Mouse (Mus musculus): ENCODE results near the gene Myo19.
"Not testable (repeated sequence)": the region's sequence is repeated elsewhere in the genome, so short reads cannot be mapped to it uniquely, and the experiment has no call there.

Gene Myo19

DNA sequence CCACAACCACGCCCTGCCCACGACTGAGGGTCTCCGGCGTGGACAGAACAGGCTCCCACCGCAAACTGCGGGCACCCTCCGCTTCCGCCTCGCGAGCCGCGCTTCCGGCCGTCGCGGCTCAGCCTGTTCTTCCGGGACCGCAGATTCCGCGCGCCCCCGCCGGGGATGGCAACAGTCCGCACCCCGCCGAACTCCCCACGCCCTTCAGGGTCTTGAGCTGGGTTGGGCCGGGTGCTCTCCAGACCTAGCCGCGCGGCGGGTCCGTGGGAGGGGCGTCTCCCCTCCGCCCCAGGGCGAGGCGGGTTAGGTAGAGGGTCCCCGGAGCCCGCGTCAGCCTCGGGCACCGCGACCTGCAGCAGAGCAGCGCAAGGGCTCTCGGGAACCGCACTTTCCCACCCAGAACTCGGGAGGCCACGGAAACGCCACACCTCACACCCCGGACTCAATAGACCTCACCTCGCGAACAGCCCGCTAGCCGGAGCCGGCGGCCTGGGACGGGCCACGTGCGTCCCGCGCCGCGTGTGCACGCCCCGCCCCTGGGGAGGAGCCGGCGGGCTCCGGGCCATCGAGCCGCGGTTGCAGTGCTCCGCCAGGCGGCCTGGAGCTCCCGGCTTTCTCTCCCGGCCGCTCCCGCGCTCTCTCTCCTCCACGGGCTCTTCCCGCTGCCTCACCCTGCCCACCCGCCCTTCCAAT, at the start of gene Myo19, which contains the start of gene Pigw:
Gene Myo19, plus strand, starts transcription at position 377 of the 693 bp plus-strand sequence.
Gene Pigw, minus strand, starts transcription at position 514 of the 693 bp plus-strand sequence.
- peak; percentile 82 for DNase-seq

DNA sequence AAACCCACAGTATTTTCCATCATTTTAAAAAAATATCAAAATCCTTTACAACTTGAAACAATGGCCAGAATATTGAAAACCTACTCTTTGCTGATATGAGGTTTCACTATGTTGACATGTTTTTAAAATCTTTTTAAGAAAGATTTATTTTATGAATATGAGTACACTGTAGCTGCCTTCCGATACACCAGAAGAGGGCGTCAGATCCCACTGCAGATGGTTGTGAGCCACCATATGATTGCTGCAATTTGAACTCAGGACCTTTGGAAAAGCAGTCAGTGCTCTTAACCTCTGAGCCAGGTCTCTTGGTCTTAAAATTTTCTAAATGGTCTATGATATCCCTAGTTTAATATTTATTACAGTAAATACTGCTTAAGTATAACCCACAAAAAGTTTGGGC, 40.6 kb upstream of the Myo19 start:
- DNase-seq, result no peak

- DNase-seq, result no peak
Observed at GRCm38 (mm10) chr11:84846741-84847474, 33.0 kb upstream of the Myo19 start.

DNA sequence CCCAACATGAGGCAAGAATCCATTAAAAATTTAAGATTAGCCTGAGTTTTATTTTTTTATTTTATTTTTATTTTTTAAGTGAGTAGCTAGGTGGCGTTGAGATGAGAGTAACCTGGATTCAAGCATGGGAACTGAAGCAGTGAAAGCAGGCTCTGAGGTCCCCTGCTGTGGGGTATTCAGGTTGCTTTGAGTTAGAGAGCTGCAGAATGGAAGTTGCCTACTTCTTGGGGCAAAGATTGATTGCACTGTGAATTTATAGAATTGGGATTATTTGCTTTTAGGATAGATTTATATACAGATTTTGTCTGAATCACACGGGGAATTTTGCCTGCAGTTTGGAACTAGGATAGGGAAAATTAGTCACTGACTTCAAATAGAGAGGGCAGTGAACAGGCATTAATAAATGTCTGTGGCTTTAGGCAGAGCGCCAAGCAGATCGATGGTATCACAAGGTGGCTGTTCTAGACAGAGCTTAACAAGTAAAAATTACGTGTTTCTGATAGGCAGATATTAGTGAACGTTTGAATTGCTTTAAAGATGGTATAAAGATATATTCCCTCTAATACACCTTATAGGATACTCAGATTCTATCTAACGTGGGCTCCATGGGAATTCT, 32.4 kb upstream of the Myo19 start:
- no peak for DNase-seq

DNA sequence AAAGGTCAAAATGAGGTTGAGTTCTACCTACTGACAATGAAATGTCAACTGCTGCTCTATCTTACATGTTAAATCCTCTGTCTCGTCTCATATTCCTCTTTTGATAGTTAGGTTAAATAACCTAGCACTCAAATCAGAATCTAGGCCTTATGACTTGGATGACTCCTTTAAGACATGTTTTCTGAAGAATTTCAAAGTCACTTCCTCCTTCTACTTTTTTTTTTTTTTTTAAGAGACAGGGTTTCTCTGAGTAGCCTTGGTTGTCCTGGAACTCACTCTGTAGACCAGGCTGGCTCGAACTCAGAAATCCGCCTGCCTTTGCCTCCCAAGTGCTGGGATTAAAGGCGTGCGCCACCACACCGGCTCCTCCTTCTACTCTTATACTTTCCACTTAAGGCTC, 24.7 kb upstream of the Myo19 start:
- no peak for DNase-seq

DNA sequence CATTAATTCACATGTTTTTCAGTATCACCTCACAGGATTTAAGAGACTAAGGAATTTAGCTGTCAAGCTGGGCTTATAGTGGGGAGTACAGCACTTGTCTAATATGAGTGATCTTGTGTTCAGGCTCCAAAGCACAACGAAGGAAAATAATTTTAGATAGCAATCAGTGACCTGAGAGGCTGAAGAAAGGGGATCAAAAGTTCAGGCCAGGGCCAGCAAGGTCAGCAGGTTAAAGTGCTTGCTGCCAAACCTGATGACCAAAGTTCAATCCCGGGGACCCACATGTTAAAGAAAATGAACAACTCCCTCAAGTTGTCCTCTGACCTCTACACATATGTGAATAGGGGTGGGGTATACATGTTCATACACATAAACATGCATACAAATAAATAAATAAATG, 14.7 kb upstream of the Myo19 start:
- DNase-seq, result no peak

- no peak for DNase-seq
Observed at GRCm38 (mm10) chr11:84867586-84867985, 12.4 kb upstream of the Myo19 start.

DNA sequence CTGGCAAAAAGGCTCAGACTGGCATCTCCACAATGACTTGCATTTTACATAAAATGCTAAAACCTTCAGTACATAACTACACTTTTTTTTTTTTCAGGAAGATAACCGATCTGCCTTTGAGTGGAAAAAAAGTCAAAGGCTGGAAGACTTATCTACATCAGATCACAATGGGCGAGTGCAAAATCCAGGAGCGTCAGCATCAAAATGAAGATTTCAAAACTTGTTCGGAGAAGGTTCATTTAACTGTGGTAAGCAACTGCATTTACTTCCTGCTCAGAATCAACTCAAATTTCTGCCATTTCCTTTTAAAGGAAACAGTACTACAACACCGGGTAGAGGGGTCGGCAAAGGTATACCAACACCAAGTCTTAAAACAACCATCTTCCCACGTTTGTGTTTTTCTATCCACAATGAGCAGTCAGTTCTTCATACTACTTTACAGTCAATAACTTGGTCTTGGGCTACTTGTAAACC, 11.1 kb upstream of the Myo19 start:
- DNase-seq, result peak; percentile 17

GRCm38 (mm10) chr11:84869537-84870232, 10.3 kb upstream of the Myo19 start:
- DNase-seq, result peak; percentile 94

- peak; percentile 94 for DNase-seq
Observed at GRCm38 (mm10) chr11:84870337-84871043, 9.5 kb upstream of the Myo19 start, which contains the start of gene Ggnbp2. TSS of gene Ggnbp2 (minus strand) at chr11:84870817.

DNA sequence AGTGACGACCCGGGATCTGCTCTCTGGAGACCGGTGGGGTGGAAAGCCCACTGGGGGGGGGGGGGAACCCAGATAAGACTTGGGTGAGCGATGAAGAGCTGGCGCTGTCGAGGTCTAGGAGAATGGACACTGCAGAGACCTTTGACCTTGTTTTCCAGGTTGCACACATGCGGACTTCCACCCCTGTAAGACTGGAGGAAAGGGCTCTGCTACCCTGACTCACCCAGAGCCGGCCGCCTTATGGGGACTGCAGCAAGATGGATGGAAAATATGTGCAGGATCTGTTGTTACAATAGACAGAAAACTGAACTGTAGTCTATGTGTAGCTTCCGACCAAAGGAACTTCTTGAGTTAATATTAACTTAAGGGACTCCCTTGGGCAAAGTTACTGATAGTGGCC, 8.9 kb upstream of the Myo19 start:
- no peak for DNase-seq

- no peak for DNase-seq
Observed at GRCm38 (mm10) chr11:84871548-84872069, 8.3 kb upstream of the Myo19 start.

DNA sequence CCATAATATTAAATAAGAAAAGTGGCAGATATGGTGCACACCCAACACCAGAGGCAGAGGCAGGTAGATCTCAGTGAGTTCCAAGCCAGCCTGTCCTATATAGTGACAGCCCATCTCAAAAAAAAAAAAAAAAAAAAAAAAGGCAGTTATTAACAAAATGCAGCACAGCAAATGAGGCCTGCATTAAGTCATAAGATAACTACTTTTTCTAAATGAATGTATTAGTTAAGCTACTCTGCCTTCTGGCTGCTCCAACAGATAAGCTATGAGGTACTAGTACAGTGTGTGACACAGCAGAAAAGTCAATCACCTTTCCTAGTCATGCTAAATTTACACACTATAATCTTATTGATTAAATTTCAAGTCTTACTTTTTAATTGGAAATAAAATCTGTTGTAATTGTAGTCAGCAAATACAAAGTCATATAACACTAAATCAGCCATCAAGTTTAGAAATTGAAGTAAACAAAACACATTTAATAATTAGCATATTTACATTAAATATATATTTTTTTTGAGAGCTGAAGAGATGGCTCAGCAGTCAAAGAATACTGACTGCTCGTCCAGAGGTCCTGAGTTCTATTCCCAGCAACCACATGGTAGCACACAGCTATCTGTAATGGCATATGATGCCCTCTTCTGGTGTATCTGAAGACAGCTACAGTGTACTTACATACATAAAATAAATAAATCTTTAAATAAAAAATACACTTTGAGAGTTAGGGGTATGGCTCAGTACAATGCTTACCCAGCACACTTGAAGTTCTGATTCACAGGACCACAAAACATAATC, 6.7 kb upstream of the Myo19 start:
- no peak for DNase-seq

GRCm38 (mm10) chr11:84876020-84876419, 3.9 kb upstream of the Myo19 start:
- not testable (repeated sequence) for DNase-seq

GRCm38 (mm10) chr11:84879007-84879771, 759 bp upstream of the Myo19 start:
- DNase-seq, result no peak

- no peak for DNase-seq
Observed at GRCm38 (mm10) chr11:84880465-84880961, 565 bp downstream of the Myo19 start.

DNA sequence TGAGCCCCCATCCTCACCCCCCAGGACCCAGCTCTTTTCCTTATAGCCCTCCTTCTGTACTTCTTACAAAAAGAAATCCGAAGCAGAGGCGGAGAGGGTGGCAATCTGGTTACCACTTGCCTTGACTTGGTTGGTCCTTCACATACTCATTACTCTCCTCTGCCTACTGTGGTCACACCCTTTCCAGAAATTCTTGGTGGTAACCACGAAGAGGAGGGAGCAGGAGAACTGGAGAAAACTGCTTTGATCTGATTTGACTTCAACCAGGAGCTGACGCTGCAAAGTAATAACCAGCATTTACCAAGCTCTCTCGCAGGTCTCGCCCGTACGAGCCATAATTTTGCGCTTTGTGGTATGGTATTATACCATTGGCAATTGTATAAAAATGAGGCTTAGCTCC, 1.0 kb downstream of the Myo19 start:
- no peak for DNase-seq

- DNase-seq, result no peak
Observed at GRCm38 (mm10) chr11:84882346-84882745, 2.4 kb downstream of the Myo19 start.

DNA sequence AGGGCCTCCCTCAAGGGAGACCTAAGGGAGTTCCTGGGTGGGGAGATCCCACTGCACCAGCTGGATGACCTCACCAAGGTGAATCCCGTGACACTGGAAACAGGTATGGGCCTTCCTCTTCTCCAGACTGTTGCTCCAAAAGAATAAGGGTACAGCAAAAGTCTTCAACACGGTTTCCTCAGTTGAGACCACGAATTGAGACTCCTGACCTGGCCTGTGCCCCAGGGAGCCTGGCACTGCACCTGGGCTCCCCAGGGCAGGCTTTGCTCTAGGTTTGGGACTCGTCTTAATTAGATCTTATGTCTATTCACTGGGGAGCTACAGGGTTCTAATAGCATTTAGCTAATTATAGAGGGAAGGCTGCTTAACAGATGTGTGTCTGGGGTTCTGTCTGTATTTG, 5.3 kb downstream of the Myo19 start:
- no peak for DNase-seq

- DNase-seq, result no peak
Observed at GRCm38 (mm10) chr11:84886236-84886635, 6.3 kb downstream of the Myo19 start.
